Mouse (Mus musculus): ENCODE results near the gene Atg10. TPM values are rescaled to one million over a fixed set of nuclear protein-coding genes. Genes with fewer than 3 reads are reported as not detected.

Gene Atg10
- polyA plus RNA-seq, 1 experiment from 2014 or later: 18.6 TPM

- H3K36me3 ChIP-seq: no peaks in the 10 kb centered on the region
- no peaks in the 10 kb centered on the region for H3K4me1 ChIP-seq
- no peak overlapping the region for H3K9ac ChIP-seq
- ATAC-seq (ENCODE audit: low FRiP score, low read depth): peak; percentile 91
- no peaks in the 10 kb centered on the region for H3K27me3 ChIP-seq (replicated peaks)
- H3K4me3 ChIP-seq: no peak overlapping the region
- WGBS: 52% methylated on average over 11 of the region's 11 CpGs
- H3K9me3 ChIP-seq: no peaks in the 10 kb centered on the region
- no peak overlapping the region for H3K27ac ChIP-seq
- no peak overlapping the region for H3K4me2 ChIP-seq (replicated peaks)
Observed at GRCm38 (mm10) chr13:91039201-91039807, 184.5 kb downstream of the Atg10 start.

GRCm38 (mm10) chr13:91038636-91039035 is 185.1 kb downstream of the Atg10 start:
- H3K27ac ChIP-seq: no peak overlapping the region
- no peaks in the 10 kb centered on the region for H3K27me3 ChIP-seq (replicated peaks)
- H3K9me3 ChIP-seq: no peaks in the 10 kb centered on the region
- H3K4me1 ChIP-seq: no peaks in the 10 kb centered on the region
- H3K4me3 ChIP-seq: no peak overlapping the region
- H3K4me2 ChIP-seq (replicated peaks): no peak overlapping the region
- H3K36me3 ChIP-seq: no peaks in the 10 kb centered on the region
- 83% methylated on average over 5 of the region's 5 CpGs for WGBS
- no peak for ATAC-seq (ENCODE audit: low FRiP score, low read depth)
- H3K9ac ChIP-seq: no peak overlapping the region

- no peaks in the 10 kb centered on the region for H3K9me3 ChIP-seq
- H3K9ac ChIP-seq: no peak overlapping the region
- no peak overlapping the region for H3K4me2 ChIP-seq (replicated peaks)
- H3K36me3 ChIP-seq: no peaks in the 10 kb centered on the region
- 94% methylated on average over 3 of the region's 3 CpGs for WGBS
- H3K4me1 ChIP-seq: no peaks in the 10 kb centered on the region
- H3K27ac ChIP-seq: no peak overlapping the region
- H3K27me3 ChIP-seq (replicated peaks): no peaks in the 10 kb centered on the region
- no peak overlapping the region for H3K4me3 ChIP-seq
- ATAC-seq (ENCODE audit: low FRiP score, low read depth): no peak
Observed at GRCm38 (mm10) chr13:91038034-91038433, 185.7 kb downstream of the Atg10 start.

- no peaks in the 10 kb centered on the region for H3K4me1 ChIP-seq
- WGBS: 92% methylated on average over 6 of the region's 6 CpGs
- H3K27ac ChIP-seq: no peak overlapping the region
- H3K9me3 ChIP-seq: no peaks in the 10 kb centered on the region
- no peaks in the 10 kb centered on the region for H3K36me3 ChIP-seq
- H3K4me2 ChIP-seq (replicated peaks): no peak overlapping the region
- ATAC-seq (ENCODE audit: low FRiP score, low read depth): no peak
- no peak overlapping the region for H3K9ac ChIP-seq
- H3K4me3 ChIP-seq: no peak overlapping the region
- H3K27me3 ChIP-seq (replicated peaks): no peaks in the 10 kb centered on the region
Observed at GRCm38 (mm10) chr13:91037405-91037804, 186.4 kb downstream of the Atg10 start.

- WGBS: 85% methylated on average over 2 of the region's 2 CpGs
- Histone ChIP-seq H3K9me3 (no peaks in the 10 kb centered on the region), H3K4me1 (no peaks in the 10 kb centered on the region), H3K9ac (no peak overlapping the region), H3K36me3 (no peaks in the 10 kb centered on the region), H3K27ac (no peak overlapping the region), H3K27me3 (replicated peaks) (no peaks in the 10 kb centered on the region), H3K4me3 (no peak overlapping the region), H3K4me2 (replicated peaks) (no peak overlapping the region)
- ATAC-seq (ENCODE audit: low FRiP score, low read depth): no peak
Observed at GRCm38 (mm10) chr13:91031836-91032235, 191.9 kb downstream of the Atg10 start.

GRCm38 (mm10) chr13:91023447-91023846 is 200.3 kb downstream of the Atg10 start:
- no peak overlapping the region for H3K9ac ChIP-seq
- 91% methylated on average over 9 of the region's 9 CpGs for WGBS
- H3K27me3 ChIP-seq (replicated peaks): no peaks in the 10 kb centered on the region
- ATAC-seq (ENCODE audit: low FRiP score, low read depth): no peak
- H3K9me3 ChIP-seq: no peaks in the 10 kb centered on the region
- no peak overlapping the region for H3K4me3 ChIP-seq
- H3K27ac ChIP-seq: no peak overlapping the region
- no peaks in the 10 kb centered on the region for H3K4me1 ChIP-seq
- H3K36me3 ChIP-seq: no peaks in the 10 kb centered on the region
- H3K4me2 ChIP-seq (replicated peaks): no peak overlapping the region

- no peak overlapping the region for H3K4me3 ChIP-seq
- WGBS: 37% methylated on average over 3 of the region's 3 CpGs
- H3K9me3 ChIP-seq: no peaks in the 10 kb centered on the region
- no peaks in the 10 kb centered on the region for H3K36me3 ChIP-seq
- H3K4me1 ChIP-seq: no peaks in the 10 kb centered on the region
- H3K27me3 ChIP-seq (replicated peaks): no peaks in the 10 kb centered on the region
- no peak overlapping the region for H3K9ac ChIP-seq
- no peak overlapping the region for H3K4me2 ChIP-seq (replicated peaks)
- H3K27ac ChIP-seq: no peak overlapping the region
- ATAC-seq (ENCODE audit: low FRiP score, low read depth): no peak
Observed at GRCm38 (mm10) chr13:91011851-91012250, 211.9 kb downstream of the Atg10 start.

GRCm38 (mm10) chr13:90995034-90995629 is 228.6 kb downstream of the Atg10 start:
- Histone ChIP-seq H3K27me3 (replicated peaks) (no peaks in the 10 kb centered on the region), H3K27ac (no peak overlapping the region), H3K4me3 (no peak overlapping the region), H3K4me1 (no peaks in the 10 kb centered on the region), H3K9me3 (no peaks in the 10 kb centered on the region), H3K4me2 (replicated peaks) (no peak overlapping the region), H3K36me3 (no peaks in the 10 kb centered on the region), H3K9ac (no peak overlapping the region)
- WGBS: 92% methylated on average over 2 of the region's 2 CpGs
- no peak for ATAC-seq (ENCODE audit: low FRiP score, low read depth)

GRCm38 (mm10) chr13:90993602-90994001 is 230.2 kb downstream of the Atg10 start:
- Histone ChIP-seq H3K4me2 (replicated peaks) (no peak overlapping the region), H3K4me3 (no peak overlapping the region), H3K27me3 (replicated peaks) (no peaks in the 10 kb centered on the region), H3K4me1 (no peaks in the 10 kb centered on the region), H3K9me3 (no peaks in the 10 kb centered on the region), H3K9ac (no peak overlapping the region), H3K36me3 (no peaks in the 10 kb centered on the region), H3K27ac (no peak overlapping the region)
- ATAC-seq (ENCODE audit: low FRiP score, low read depth): 0 out of 2 replicates have a peak, but pooled peaks have one; percentile 37
- 85% methylated on average over 13 of the region's 13 CpGs for WGBS

- Histone ChIP-seq H3K9ac (no peak overlapping the region), H3K36me3 (no peaks in the 10 kb centered on the region), H3K27ac (no peak overlapping the region), H3K4me1 (no peaks in the 10 kb centered on the region), H3K4me2 (replicated peaks) (no peak overlapping the region), H3K4me3 (no peak overlapping the region), H3K9me3 (no peaks in the 10 kb centered on the region), H3K27me3 (replicated peaks) (no peaks in the 10 kb centered on the region)
- WGBS: 91% methylated on average over 5 of the region's 5 CpGs
- no peak for ATAC-seq (ENCODE audit: low FRiP score, low read depth)
Observed at GRCm38 (mm10) chr13:90992948-90993347, 230.8 kb downstream of the Atg10 start.

GRCm38 (mm10) chr13:90988226-90988625 is 235.5 kb downstream of the Atg10 start:
- no peak overlapping the region for H3K4me3 ChIP-seq
- no peak overlapping the region for H3K27ac ChIP-seq
- no peak overlapping the region for H3K9ac ChIP-seq
- 79% methylated on average over 3 of the region's 3 CpGs for WGBS
- no peaks in the 10 kb centered on the region for H3K27me3 ChIP-seq (replicated peaks)
- ATAC-seq (ENCODE audit: low FRiP score, low read depth): no peak
- no peaks in the 10 kb centered on the region for H3K36me3 ChIP-seq
- H3K4me2 ChIP-seq (replicated peaks): no peak overlapping the region
- H3K4me1 ChIP-seq: no peaks in the 10 kb centered on the region
- no peaks in the 10 kb centered on the region for H3K9me3 ChIP-seq

GRCm38 (mm10) chr13:90985417-90985816 is 238.4 kb downstream of the Atg10 start:
- Histone ChIP-seq H3K27ac (no peak overlapping the region), H3K4me3 (no peak overlapping the region), H3K9ac (no peak overlapping the region), H3K4me2 (replicated peaks) (no peak overlapping the region), H3K27me3 (replicated peaks) (no peaks in the 10 kb centered on the region), H3K4me1 (no peaks in the 10 kb centered on the region), H3K36me3 (no peaks in the 10 kb centered on the region), H3K9me3 (no peaks in the 10 kb centered on the region)
- WGBS: 92% methylated on average over 3 of the region's 3 CpGs
- ATAC-seq (ENCODE audit: low FRiP score, low read depth): no peak

GRCm38 (mm10) chr13:90984073-90984472 is 239.7 kb downstream of the Atg10 start:
- no peak overlapping the region for H3K27ac ChIP-seq
- H3K27me3 ChIP-seq (replicated peaks): no peaks in the 10 kb centered on the region
- H3K9ac ChIP-seq: no peak overlapping the region
- ATAC-seq (ENCODE audit: low FRiP score, low read depth): no peak
- no peaks in the 10 kb centered on the region for H3K4me1 ChIP-seq
- H3K9me3 ChIP-seq: no peaks in the 10 kb centered on the region
- no peak overlapping the region for H3K4me2 ChIP-seq (replicated peaks)
- no peaks in the 10 kb centered on the region for H3K36me3 ChIP-seq
- no peak overlapping the region for H3K4me3 ChIP-seq
- 84% methylated on average over 2 of the region's 2 CpGs for WGBS
